Mouse (Mus musculus): ENCODE data around the gene Apba1. TPM values are rescaled to one million over a fixed set of nuclear protein-coding genes. Genes with fewer than 3 reads are reported as not detected.

Apba1 gene
- polyA plus RNA-seq, 1 experiment from 2014 or later, result 6.5 TPM

Other genes starting within 250 kb of the Apba1 start
- gene 1700028P14Rik, start 106.1 kb upstream of the Apba1 start, polyA plus RNA-seq (2016; fragmentation: Nextera tagmentation; extraction: Ambion mirVana), result not detected in 2 replicates
- 5.8 and 6.7 TPM in 2 replicates for gene Ptar1, start 71.5 kb upstream of the Apba1 start, polyA plus RNA-seq (2016; fragmentation: Nextera tagmentation; extraction: Ambion mirVana)